Mouse (Mus musculus): ENCODE measurements around the gene Coro1c. TPM values are rescaled to one million over a fixed set of nuclear protein-coding genes. Genes with fewer than 3 reads are reported as not detected.

The Coro1c gene
- total and polyA plus RNA-seq, 3 experiments: 66.1 to 87.4 (median 69.9) TPM

DNA sequence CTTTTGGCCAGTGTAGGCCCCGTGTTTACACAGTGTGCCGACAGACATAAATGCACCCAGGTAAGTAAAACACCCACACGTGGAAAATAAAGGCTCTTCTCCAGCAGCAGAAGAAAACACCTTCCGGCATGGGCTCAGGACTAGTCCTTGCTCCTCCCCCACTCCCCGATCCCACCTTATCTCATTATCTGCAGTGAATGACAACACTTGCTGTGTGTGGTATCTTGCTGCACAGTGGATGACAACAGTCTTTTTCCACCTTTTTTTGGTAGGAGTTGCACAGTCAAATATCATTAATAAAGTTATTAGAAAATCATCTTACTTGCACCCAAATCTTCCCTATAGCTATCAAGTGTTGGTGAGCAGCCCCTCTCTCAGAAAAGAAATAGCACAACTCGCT, 43.6 kb downstream of the Coro1c start:
- Histone ChIP-seq H3K36me3 (replicated peaks in 1 of 2; ENCODE audit: control insufficient read depth in 1 of 2, insufficient read depth in 1 of 2, low read length in 1 of 2) (peaks cover 25 to 87% of the 10 kb centered on the region in 2 experiments), H3K4me1 (ENCODE audit: control insufficient read depth in 1 of 2, insufficient read depth in 2 of 2) (no peaks in the 10 kb centered on the region), H3K27ac (ENCODE audit: insufficient read depth, low read depth) (no peak overlapping the region), H3K9me3 (replicated peaks; ENCODE audit: low read length) (peaks cover 4% of the 10 kb centered on the region), H3K9ac (ENCODE audit: insufficient read depth, low read depth) (no peak overlapping the region), H3K79me2 (replicated peaks; ENCODE audit: control insufficient read depth, extremely low read depth, insufficient read depth, poor library complexity, severe bottlenecking) (no peaks in the 10 kb centered on the region), H3K4me3 (replicated peaks in 1 of 3; ENCODE audit: low read depth in 2 of 3, low read length in 2 of 3, poor library complexity in 1 of 3) (no peak overlapping the region), H3K27me3 (replicated peaks) (no peaks in the 10 kb centered on the region), H3K4me2 (ENCODE audit: insufficient read depth, low read depth, poor library complexity, severe bottlenecking) (no peak overlapping the region)
- DNase-seq (ENCODE audit: extremely low read depth): no peak
- no peak for TF ChIP-seq USF2 (conservative IDR thresholded peaks at IDR 0.05; ENCODE audit: low read depth, low read length)
- no peak for TF ChIP-seq PAX5 (IDR thresholded peaks at IDR 0.05; ENCODE audit: low read length)
- TF ChIP-seq CTCF (conservative IDR thresholded peaks at IDR 0.05 in 1 of 2, IDR thresholded peaks at IDR 0.05 in 1 of 2; ENCODE audit: low read depth in 2 of 2, low read length in 2 of 2): no peak
- TF ChIP-seq TCF12 (IDR thresholded peaks at IDR 0.05; ENCODE audit: low read depth, low read length): no peak
- no peak for TF ChIP-seq RAD21 (IDR thresholded peaks at IDR 0.05; ENCODE audit: low read depth, low read length)
- TF ChIP-seq ELF1 (IDR thresholded peaks at IDR 0.05; ENCODE audit: low read depth, low read length): no peak
- TF ChIP-seq JUN (IDR thresholded peaks at IDR 0.05; ENCODE audit: insufficient read depth, low read depth, low read length): no peak
- no peak for TF ChIP-seq MAFK (IDR thresholded peaks at IDR 0.05; ENCODE audit: insufficient replicate concordance, low read length)
- no peak for TF ChIP-seq ZKSCAN1 (IDR thresholded peaks at IDR 0.05; ENCODE audit: borderline replicate concordance, low read depth, low read length)
- no peak for TF ChIP-seq KAT2A (IDR thresholded peaks at IDR 0.05; ENCODE audit: insufficient replicate concordance, low read length)
- TF ChIP-seq ETS1 (conservative IDR thresholded peaks at IDR 0.05; ENCODE audit: low read depth, low read length): no peak
- TF ChIP-seq MAZ (IDR thresholded peaks at IDR 0.05; ENCODE audit: low read depth, low read length): no peak
- in situ Hi-C loops (cut with MboI; ENCODE audit: low pct_ligation_motif_present, low pct_unique_long_range_greater_than_20kb, low sequenced_read_pairs) (loop anchor here (5.0 kb wide), 1 partner anchor 87 kb away; no protein-coding TSS in a partner anchor), dilution Hi-C loops (cut with MboI; ENCODE audit: extremely low pct_ligation_motif_present, extremely low pct_unique_long_range_greater_than_20kb, low sequenced_read_pairs) (no loop called here)

GRCm38 (mm10) chr5:113863994-113864393, 44.6 kb downstream of the Coro1c start:
- TF ChIP-seq MYC (IDR thresholded peaks at IDR 0.05; ENCODE audit: low read depth, low read length): no peak
- no peak for TF ChIP-seq UBTF (IDR thresholded peaks at IDR 0.05; ENCODE audit: low read depth, low read length)
- no peak for TF ChIP-seq E2F4 (IDR thresholded peaks at IDR 0.05; ENCODE audit: insufficient replicate concordance, low read depth, low read length)
- no peak for TF ChIP-seq RAD21 (IDR thresholded peaks at IDR 0.05; ENCODE audit: low read depth, low read length)
- TF ChIP-seq NRF1 (IDR thresholded peaks at IDR 0.05; ENCODE audit: low read depth, low read length): no peak
- TF ChIP-seq HCFC1 (IDR thresholded peaks at IDR 0.05; ENCODE audit: low read depth, low read length): no peak
- no peak for TF ChIP-seq MEF2A (IDR thresholded peaks at IDR 0.05; ENCODE audit: borderline replicate concordance, low read depth, low read length)
- TF ChIP-seq ZNF384 (IDR thresholded peaks at IDR 0.05; ENCODE audit: low read depth, low read length): no peak
- TF ChIP-seq MAFK (IDR thresholded peaks at IDR 0.05; ENCODE audit: insufficient replicate concordance, low read length): no peak
- TF ChIP-seq RCOR1 (conservative IDR thresholded peaks at IDR 0.05; ENCODE audit: low read depth, low read length): no peak
- no peak for TF ChIP-seq ZMIZ1 (IDR thresholded peaks at IDR 0.05; ENCODE audit: low read depth, low read length)
- no peak for TF ChIP-seq ELF1 (IDR thresholded peaks at IDR 0.05; ENCODE audit: low read depth, low read length)
- no peak overlapping the region for H3K9ac ChIP-seq (ENCODE audit: insufficient read depth, low read depth)
- no peak overlapping the region for H3K4me2 ChIP-seq (ENCODE audit: insufficient read depth, low read depth, poor library complexity, severe bottlenecking)
- H3K36me3 ChIP-seq (replicated peaks in 1 of 2; ENCODE audit: control insufficient read depth in 1 of 2, insufficient read depth in 1 of 2, low read length in 1 of 2): peaks cover 25 to 87% of the 10 kb centered on the region in 2 experiments
- no peak overlapping the region for H3K27ac ChIP-seq (ENCODE audit: insufficient read depth, low read depth)
- no peaks in the 10 kb centered on the region for H3K27me3 ChIP-seq (replicated peaks)
- no peak for DNase-seq (ENCODE audit: extremely low read depth)
- in situ Hi-C loops (cut with MboI; ENCODE audit: low pct_ligation_motif_present, low pct_unique_long_range_greater_than_20kb, low sequenced_read_pairs) (loop anchor here (5.0 kb wide), 1 partner anchor 88 kb away; no protein-coding TSS in a partner anchor), dilution Hi-C loops (cut with MboI; ENCODE audit: extremely low pct_ligation_motif_present, extremely low pct_unique_long_range_greater_than_20kb, low sequenced_read_pairs) (no loop called here)
- H3K9me3 ChIP-seq (replicated peaks; ENCODE audit: low read length): peaks cover 4% of the 10 kb centered on the region
- no peaks in the 10 kb centered on the region for H3K79me2 ChIP-seq (replicated peaks; ENCODE audit: control insufficient read depth, extremely low read depth, insufficient read depth, poor library complexity, severe bottlenecking)
- H3K4me1 ChIP-seq (ENCODE audit: control insufficient read depth in 1 of 2, insufficient read depth in 2 of 2): no peaks in the 10 kb centered on the region
- H3K4me3 ChIP-seq (replicated peaks in 1 of 3; ENCODE audit: low read depth in 2 of 3, low read length in 2 of 3, poor library complexity in 1 of 3): no peak overlapping the region

Data from CH12.LX (cell line).